ENCODE assay signal across 7 mouse cellular contexts in the genomic region with DNA sequence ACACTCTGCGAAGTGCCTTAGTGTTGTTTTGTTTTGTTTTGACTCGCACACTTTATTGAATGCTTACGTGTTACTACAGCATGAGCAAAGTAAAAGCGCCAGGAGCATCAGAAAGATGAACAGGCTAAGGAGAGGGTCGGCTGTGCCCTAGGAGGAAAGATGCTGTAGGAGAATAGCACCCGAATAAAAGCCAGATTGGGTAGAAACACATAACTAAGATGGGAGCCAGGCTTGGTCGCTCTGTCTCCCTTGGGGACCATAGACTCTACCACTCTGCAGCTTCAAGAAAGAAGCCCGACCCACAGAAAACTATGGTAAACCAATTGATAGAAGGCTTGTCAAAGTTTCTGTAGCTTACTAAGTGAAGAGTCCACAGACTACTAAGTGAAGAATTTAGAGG. TPM values are rescaled to one million over a fixed set of nuclear protein-coding genes. Genes with fewer than 3 reads are reported as not detected.
DNase-seq lines count a peak whose midpoint lies in the region; ATAC-seq and TF ChIP-seq lines count a peak whose summit lies in the region.

No protein-coding gene starts in this region.

- no peak for TF ChIP-seq POLR2A in embryonic fibroblast, embryonic 13.5 days (IDR thresholded peaks at IDR 0.05; ENCODE audit: low read depth, low read length)

- peaks cover 7% of the 10 kb centered on the region; the same call in 1 of the 2 replicates for H3K36me3 ChIP-seq in lung, postnatal 0 days (ENCODE audit: insufficient read depth, low read length)
- peaks cover 10% of the 10 kb centered on the region for H3K36me3 ChIP-seq in limb, embryonic 10.5 days
- no peaks in the 10 kb centered on the region for H3K36me3 ChIP-seq in neural tube, embryonic 15.5 days

- H3K4me2 ChIP-seq in lung, postnatal 0 days (replicated peaks; ENCODE audit: low read depth, low read length), result peak overlapping the region; percentile 84
- peak overlapping the region; percentile 91 for H3K4me2 ChIP-seq in neural tube, embryonic 15.5 days

- ATAC-seq in lung, postnatal 0 days, result peak; percentile 3; the same call in 1 of the 2 replicates
- ATAC-seq in neural tube, embryonic 15.5 days (ENCODE audit: low FRiP score), result peak; percentile 58

- H3K9ac ChIP-seq in lung, postnatal 0 days (replicated peaks; ENCODE audit: low read depth), result peak overlapping the region; percentile 48
- peak overlapping the region; percentile 48 for H3K9ac ChIP-seq in neural tube, embryonic 15.5 days (replicated peaks)

- H3K9me3 ChIP-seq in lung, postnatal 0 days (ENCODE audit: low read length), result no peaks in the 10 kb centered on the region
- H3K9me3 ChIP-seq in limb, embryonic 10.5 days (replicated peaks), result no peaks in the 10 kb centered on the region
- H3K9me3 ChIP-seq in neural tube, embryonic 15.5 days (replicated peaks), result no peaks in the 10 kb centered on the region

- no peaks in the 10 kb centered on the region for H3K27me3 ChIP-seq in lung, postnatal 0 days (replicated peaks; ENCODE audit: insufficient read depth, low read length)
- H3K27me3 ChIP-seq in limb, embryonic 10.5 days (ENCODE audit: low read depth, poor library complexity, severe bottlenecking), result no peaks in the 10 kb centered on the region
- H3K27me3 ChIP-seq in neural tube, embryonic 15.5 days (replicated peaks), result no peaks in the 10 kb centered on the region

- WGBS in lung, postnatal 0 days, result 11% methylated on average over 8 of the region's 8 CpGs
- 14% methylated on average over 8 of the region's 8 CpGs for WGBS in limb, embryonic 10.5 days
- WGBS in neural tube, embryonic 15.5 days, result 6% methylated on average over 8 of the region's 8 CpGs

- peak overlapping the region; percentile 85 for H3K27ac ChIP-seq in lung, postnatal 0 days (ENCODE audit: low read length)
- H3K27ac ChIP-seq in embryonic fibroblast, embryonic 13.5 days (ENCODE audit: insufficient read depth, low read length), result peak overlapping the region; percentile 2; the same call in 1 of the 2 replicates
- H3K27ac ChIP-seq in limb, embryonic 10.5 days, result peak overlapping the region; percentile 90
- peak overlapping the region; percentile 76 for H3K27ac ChIP-seq in neural tube, embryonic 15.5 days (replicated peaks)

- no peak for DNase-seq in lung, postnatal 0 days (ENCODE audit: low spot score)
- no peak for DNase-seq in lung, postnatal 4 days
- DNase-seq in limb, embryonic 10.5 days (ENCODE audit: low spot score), result no peak
- no peak for DNase-seq in Muller cell, postnatal 12 days (ENCODE audit: inconsistent ontology term)
- DNase-seq in adrenal gland, adult 18-20 months (ENCODE audit: low spot score in 2 of 2), result no peak

- H3K4me1 ChIP-seq in lung, postnatal 0 days (ENCODE audit: insufficient read depth, low read depth, low read length), result peaks cover 6% of the 10 kb centered on the region; the same call in 1 of the 2 replicates
- no peaks in the 10 kb centered on the region; the same call in 1 of the 2 replicates for H3K4me1 ChIP-seq in embryonic fibroblast, embryonic 13.5 days (ENCODE audit: control insufficient read depth, insufficient read depth, low read length)
- H3K4me1 ChIP-seq in limb, embryonic 10.5 days, result peaks cover 18% of the 10 kb centered on the region
- H3K4me1 ChIP-seq in neural tube, embryonic 15.5 days, result peaks cover 23% of the 10 kb centered on the region

- no peak for TF ChIP-seq EP300 in lung, postnatal 0 days (IDR thresholded peaks at IDR 0.05)

- TF ChIP-seq CTCF in lung, postnatal 0 days (IDR thresholded peaks at IDR 0.05), result no peak
- TF ChIP-seq CTCF in embryonic fibroblast, embryonic 13.5 days (IDR thresholded peaks at IDR 0.05; ENCODE audit: borderline replicate concordance, insufficient read depth, low read length), result no peak

- peak overlapping the region; percentile 63 for H3K4me3 ChIP-seq in lung, postnatal 0 days (ENCODE audit: low read depth, low read length)
- H3K4me3 ChIP-seq in embryonic fibroblast, embryonic 13.5 days (ENCODE audit: insufficient read depth, low read length), result peak overlapping the region; percentile 23
- peak overlapping the region; percentile 83 for H3K4me3 ChIP-seq in limb, embryonic 10.5 days
- H3K4me3 ChIP-seq in neural tube, embryonic 15.5 days (replicated peaks), result peak overlapping the region; percentile 60

RNA-seq across cellular contexts. Expression of gene Mccc2, which starts 0.5 kb away (rescaled TPM):
- polyA plus RNA-seq in lung, postnatal 0 days (2015; fragmentation: Nextera tagmentation; extraction: Ambion mirVana), result 23.2 and 23.9 TPM in 2 replicates
- polyA plus RNA-seq in embryonic fibroblast, embryonic 13.5 days (2011; ENCODE audit: insufficient read length, low read depth, missing spikeins), result 13.4 and 15.8 TPM in 2 replicates
- 46.0 and 48.3 TPM in 2 replicates for polyA plus RNA-seq in limb, embryonic 10.5 days (2016; fragmentation: Nextera tagmentation; extraction: Ambion mirVana)
- polyA plus RNA-seq in neural tube, embryonic 15.5 days (2015; fragmentation: Nextera tagmentation; extraction: Ambion mirVana), result 38.3 and 38.7 TPM in 2 replicates
- 10 to 100 TPM; 69.0 to 83.4 TPM for total RNA-seq in adrenal gland, adult 18-20 months (2021)

Comparison
In these comparisons a context has a peak if more than half of its experiments do, and no peak if none do; other contexts are left out.
1. H3K27ac ChIP-seq: peak in every context shown above with its lines; median percentile 90 in limb, embryonic 10.5 days; 85 in lung, postnatal 0 days; 76 in neural tube, embryonic 15.5 days; 2 in embryonic fibroblast, embryonic 13.5 days.
2. H3K4me3 ChIP-seq: peak in every context shown above with its lines; median percentile 83 in limb, embryonic 10.5 days; 63 in lung, postnatal 0 days; 60 in neural tube, embryonic 15.5 days; 23 in embryonic fibroblast, embryonic 13.5 days.